Mouse (Mus musculus): ENCODE measurements around the gene Hps6. TPM values are rescaled to one million over a fixed set of nuclear protein-coding genes. Genes with fewer than 3 reads are reported as not detected.

Gene Hps6
- polyA plus RNA-seq, 1 experiment from 2014 or later, result 3.7 TPM

DNA sequence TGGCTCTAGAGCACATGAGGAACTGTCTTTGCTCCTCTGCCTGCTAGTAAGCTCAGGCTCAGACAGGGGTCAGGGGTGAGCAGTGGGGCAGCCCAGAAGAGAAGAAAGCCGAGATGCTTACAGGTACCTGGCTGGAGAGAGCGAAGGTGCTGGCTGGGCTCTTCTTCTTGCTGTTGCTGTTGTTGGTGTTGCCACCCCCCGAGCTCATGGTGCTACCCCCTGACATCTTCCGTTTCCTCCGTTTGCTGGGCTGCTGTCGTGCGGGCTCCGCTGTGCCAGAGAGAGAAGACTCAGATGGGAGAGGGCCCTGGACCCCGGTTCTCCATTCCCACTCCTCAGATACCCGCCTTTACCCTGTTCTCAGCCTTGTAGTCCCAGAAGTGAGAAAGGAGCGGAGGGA, 30.6 kb downstream of the Hps6 start:
- WGBS, result 97% methylated on average over 11 of the region's 11 CpGs
- Histone ChIP-seq H3K27ac (ENCODE audit: low read depth, low read length) (no peak overlapping the region), H3K27me3 (ENCODE audit: control insufficient read depth, insufficient read depth, low read length) (no peaks in the 10 kb centered on the region), H3K4me1 (replicated peaks; ENCODE audit: control insufficient read depth, insufficient read depth, low read length) (peaks cover 14% of the 10 kb centered on the region; the same call in 1 of the 2 replicates), H3K4me2 (ENCODE audit: low read depth, low read length, severe bottlenecking) (no peak overlapping the region), H3K9me3 (ENCODE audit: control insufficient read depth, low read length) (peaks cover 2% of the 10 kb centered on the region; the same call in 1 of the 2 replicates), H3K4me3 (ENCODE audit: low read depth, low read length) (no peak overlapping the region), H3K9ac (ENCODE audit: low read length) (no peak overlapping the region), H3K36me3 (ENCODE audit: control insufficient read depth, insufficient read depth, low read length) (peaks cover 39% of the 10 kb centered on the region)
- DNase-seq (ENCODE audit: low spot score) (no peak), ATAC-seq (replicated peaks; ENCODE audit: low FRiP score) (no peak)

DNA sequence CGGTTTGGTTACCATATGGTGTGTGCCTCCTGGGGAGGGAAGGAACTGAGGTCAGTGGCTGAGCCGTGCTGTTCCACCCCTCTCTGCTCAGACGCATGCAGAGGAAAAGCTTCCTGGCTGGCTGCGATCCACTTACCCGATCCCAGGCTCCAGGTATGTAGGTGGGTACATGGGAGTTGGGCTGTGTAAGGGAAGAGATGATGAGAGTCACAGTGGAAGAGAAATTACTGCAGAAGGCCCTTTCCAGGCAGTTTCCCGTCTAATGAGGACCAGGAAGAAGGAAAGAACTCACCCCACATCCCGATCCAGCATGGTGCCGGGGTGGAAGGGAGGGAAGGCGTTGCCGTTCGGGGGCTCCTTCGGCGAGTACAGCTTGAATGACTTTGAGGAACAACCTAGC, 32.7 kb downstream of the Hps6 start:
- peaks cover 24% of the 10 kb centered on the region for H3K4me1 ChIP-seq (replicated peaks; ENCODE audit: control insufficient read depth, insufficient read depth, low read length)
- H3K9me3 ChIP-seq (ENCODE audit: control insufficient read depth, low read length), result no peaks in the 10 kb centered on the region
- peak overlapping the region; percentile 95; the same call in 1 of the 2 replicates for H3K4me2 ChIP-seq (ENCODE audit: low read depth, low read length, severe bottlenecking)
- H3K9ac ChIP-seq (ENCODE audit: low read length), result no peak overlapping the region
- ATAC-seq (replicated peaks; ENCODE audit: low FRiP score) (no peak), DNase-seq (ENCODE audit: low spot score) (no peak)
- no peak overlapping the region for H3K27ac ChIP-seq (ENCODE audit: low read depth, low read length)
- H3K27me3 ChIP-seq (ENCODE audit: control insufficient read depth, insufficient read depth, low read length), result no peaks in the 10 kb centered on the region
- no peak overlapping the region for H3K4me3 ChIP-seq (ENCODE audit: low read depth, low read length)
- H3K36me3 ChIP-seq (ENCODE audit: control insufficient read depth, insufficient read depth, low read length), result peaks cover 39% of the 10 kb centered on the region
- WGBS, result 92% methylated on average over 13 of the region's 13 CpGs

GRCm38 (mm10) chr19:46036477-46037242, 33.4 kb downstream of the Hps6 start:
- Histone ChIP-seq H3K27me3 (ENCODE audit: control insufficient read depth, insufficient read depth, low read length) (no peaks in the 10 kb centered on the region), H3K9me3 (ENCODE audit: control insufficient read depth, low read length) (no peaks in the 10 kb centered on the region), H3K9ac (ENCODE audit: low read length) (peak overlapping the region; percentile 98), H3K4me2 (ENCODE audit: low read depth, low read length, severe bottlenecking) (peak overlapping the region; percentile 95), H3K36me3 (ENCODE audit: control insufficient read depth, insufficient read depth, low read length) (peaks cover 39% of the 10 kb centered on the region), H3K4me3 (ENCODE audit: low read depth, low read length) (peak overlapping the region; percentile 94), H3K27ac (ENCODE audit: low read depth, low read length) (peak overlapping the region; percentile 21; the same call in 1 of the 2 replicates), H3K4me1 (replicated peaks; ENCODE audit: control insufficient read depth, insufficient read depth, low read length) (peaks cover 30% of the 10 kb centered on the region)
- no peak for ATAC-seq (replicated peaks; ENCODE audit: low FRiP score)
- no peak for DNase-seq (ENCODE audit: low spot score)
- 67% methylated on average over 13 of the region's 13 CpGs for WGBS

DNA sequence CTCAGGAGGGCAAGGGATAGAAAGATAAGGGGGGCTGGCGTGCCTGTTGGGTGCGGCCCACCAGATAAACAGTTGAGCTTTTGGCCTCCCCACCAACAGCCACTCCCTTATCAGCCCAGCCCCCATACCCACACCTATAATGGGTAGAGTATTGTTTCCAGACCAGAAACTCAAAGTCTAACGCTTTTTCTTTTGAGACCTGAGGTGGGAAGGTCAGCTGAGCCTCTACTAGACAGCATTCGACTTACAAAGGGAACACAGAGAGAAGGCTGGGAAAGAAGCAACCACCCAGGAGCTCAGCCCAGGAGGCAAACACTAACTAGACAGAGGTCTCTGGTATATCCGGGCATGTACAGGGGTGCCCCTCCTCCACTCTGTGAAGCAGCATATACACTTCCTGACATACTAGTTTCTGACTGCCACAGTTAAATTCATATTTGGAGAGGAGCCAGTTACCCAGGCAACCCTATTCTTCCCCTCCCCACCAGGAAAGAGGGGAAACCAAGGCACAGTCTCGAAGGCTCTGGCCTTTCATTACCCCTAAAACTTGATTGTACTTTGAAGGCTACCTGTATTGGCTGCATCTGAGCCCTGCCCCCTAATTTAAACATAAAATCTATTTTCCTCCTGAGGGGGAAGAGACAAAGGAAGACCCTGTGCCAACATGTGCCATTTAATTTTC, 34.1 kb downstream of the Hps6 start:
- H3K4me1 ChIP-seq (replicated peaks; ENCODE audit: control insufficient read depth, insufficient read depth, low read length), result peaks cover 34% of the 10 kb centered on the region
- H3K9ac ChIP-seq (ENCODE audit: low read length), result peak overlapping the region; percentile 98
- 21% methylated on average over 6 of the region's 6 CpGs for WGBS
- no peaks in the 10 kb centered on the region for H3K9me3 ChIP-seq (ENCODE audit: control insufficient read depth, low read length)
- no peak for ATAC-seq (replicated peaks; ENCODE audit: low FRiP score)
- peak overlapping the region; percentile 94 for H3K4me3 ChIP-seq (ENCODE audit: low read depth, low read length)
- H3K4me2 ChIP-seq (ENCODE audit: low read depth, low read length, severe bottlenecking), result peak overlapping the region; percentile 95
- DNase-seq (ENCODE audit: low spot score), result no peak
- peaks cover 39% of the 10 kb centered on the region for H3K36me3 ChIP-seq (ENCODE audit: control insufficient read depth, insufficient read depth, low read length)
- no peaks in the 10 kb centered on the region for H3K27me3 ChIP-seq (ENCODE audit: control insufficient read depth, insufficient read depth, low read length)
- peak overlapping the region; percentile 42; the same call in 1 of the 2 replicates for H3K27ac ChIP-seq (ENCODE audit: low read depth, low read length)

DNA sequence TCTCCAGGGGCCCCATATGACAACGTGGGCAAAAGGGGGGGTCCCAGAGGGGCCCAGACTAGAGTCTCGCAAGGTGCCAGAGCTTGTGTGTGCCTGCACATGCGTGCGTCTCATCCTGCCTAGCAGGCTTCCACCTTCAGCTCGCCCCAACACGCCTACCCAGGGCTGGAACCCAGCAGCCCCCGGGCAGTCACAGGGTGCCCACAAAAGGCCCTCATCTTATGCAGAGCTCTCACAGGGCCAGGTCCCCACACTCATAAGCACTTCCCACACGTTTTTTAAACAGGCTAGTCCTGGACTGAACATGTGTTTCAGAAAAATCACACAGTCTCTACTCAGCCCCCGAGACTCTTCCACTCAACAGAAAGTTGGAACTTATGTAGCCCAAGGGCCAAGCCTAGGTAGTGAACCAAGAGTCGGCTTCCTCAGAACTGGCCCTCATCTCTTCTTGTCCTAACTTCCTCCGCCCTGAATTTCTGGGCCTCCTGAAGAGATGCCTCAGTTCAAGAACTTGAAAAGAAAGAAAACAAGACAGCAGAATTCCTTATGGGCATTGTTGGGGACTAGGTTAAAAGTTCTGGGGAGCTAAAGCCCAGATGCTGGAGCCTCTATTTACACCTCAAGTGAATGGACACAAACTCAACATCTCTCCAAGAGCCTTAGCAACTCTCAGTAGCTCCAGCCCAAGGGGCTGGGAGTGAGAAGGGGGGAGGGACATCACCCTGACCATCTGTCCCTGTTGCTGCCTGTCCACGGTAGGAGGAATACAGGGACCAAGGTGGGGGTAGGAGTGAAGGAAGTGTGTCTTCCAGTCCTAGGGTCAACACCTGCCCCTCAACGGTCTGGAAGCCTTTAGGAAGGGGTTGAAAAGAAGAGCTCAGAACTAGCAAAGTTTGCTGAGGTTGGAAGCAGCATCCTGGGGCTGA, 34.9 kb downstream of the Hps6 start:
- Histone ChIP-seq H3K4me3 (ENCODE audit: low read depth, low read length) (peak overlapping the region; percentile 94), H3K36me3 (ENCODE audit: control insufficient read depth, insufficient read depth, low read length) (peaks cover 35% of the 10 kb centered on the region), H3K4me1 (replicated peaks; ENCODE audit: control insufficient read depth, insufficient read depth, low read length) (peaks cover 41% of the 10 kb centered on the region), H3K4me2 (ENCODE audit: low read depth, low read length, severe bottlenecking) (peak overlapping the region; percentile 95), H3K9ac (ENCODE audit: low read length) (peak overlapping the region; percentile 98), H3K27me3 (ENCODE audit: control insufficient read depth, insufficient read depth, low read length) (no peaks in the 10 kb centered on the region), H3K27ac (ENCODE audit: low read depth, low read length) (peak overlapping the region; percentile 92), H3K9me3 (ENCODE audit: control insufficient read depth, low read length) (no peaks in the 10 kb centered on the region)
- DNase-seq (ENCODE audit: low spot score) (no peak), ATAC-seq (replicated peaks; ENCODE audit: low FRiP score) (no peak)
- WGBS, result 19% methylated on average over 13 of the region's 13 CpGs

- Histone ChIP-seq H3K9ac (ENCODE audit: low read length) (peak overlapping the region; percentile 98), H3K36me3 (ENCODE audit: control insufficient read depth, insufficient read depth, low read length) (peaks cover 29% of the 10 kb centered on the region), H3K27me3 (ENCODE audit: control insufficient read depth, insufficient read depth, low read length) (no peaks in the 10 kb centered on the region), H3K4me2 (ENCODE audit: low read depth, low read length, severe bottlenecking) (peak overlapping the region; percentile 95), H3K27ac (ENCODE audit: low read depth, low read length) (peak overlapping the region; percentile 92), H3K9me3 (ENCODE audit: control insufficient read depth, low read length) (no peaks in the 10 kb centered on the region), H3K4me1 (replicated peaks; ENCODE audit: control insufficient read depth, insufficient read depth, low read length) (peaks cover 44% of the 10 kb centered on the region), H3K4me3 (ENCODE audit: low read depth, low read length) (peak overlapping the region; percentile 94)
- peak; percentile 42 for ATAC-seq (replicated peaks; ENCODE audit: low FRiP score)
- DNase-seq (ENCODE audit: low spot score), result peak; percentile 71
- WGBS, result under 1% methylated on average over 13 of the region's 17 CpGs
These were observed 35.5 kb downstream of the Hps6 start for GRCm38 (mm10) chr19:46038851-46039260.

DNA sequence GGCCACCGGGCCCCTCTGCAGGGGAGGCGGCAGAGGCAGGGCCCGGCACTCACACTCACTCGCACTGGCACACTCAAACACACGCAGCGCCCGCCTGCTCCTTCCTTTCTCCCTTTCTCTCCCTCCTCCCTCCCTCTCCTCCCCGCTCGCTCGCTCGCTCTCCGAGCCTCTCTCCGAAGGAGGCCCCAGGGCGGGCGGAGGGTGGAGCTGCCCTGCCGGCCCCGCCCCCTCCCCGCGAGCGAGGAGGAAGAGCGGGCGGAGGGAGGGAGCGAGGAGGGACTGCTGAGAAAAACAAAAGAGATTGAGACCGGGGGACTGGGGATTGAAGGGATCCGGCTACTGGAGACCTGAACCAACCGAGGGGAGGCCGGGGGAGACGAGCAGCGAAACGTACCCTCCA, 36.2 kb downstream of the Hps6 start:
- DNase-seq (ENCODE audit: low spot score), result peak; percentile 97
- H3K27ac ChIP-seq (ENCODE audit: low read depth, low read length), result peak overlapping the region; percentile 92
- H3K4me3 ChIP-seq (ENCODE audit: low read depth, low read length), result peak overlapping the region; percentile 94
- H3K4me1 ChIP-seq (replicated peaks; ENCODE audit: control insufficient read depth, insufficient read depth, low read length), result peaks cover 44% of the 10 kb centered on the region
- H3K9me3 ChIP-seq (ENCODE audit: control insufficient read depth, low read length), result no peaks in the 10 kb centered on the region
- 3% methylated on average over 21 of the region's 30 CpGs for WGBS
- no peaks in the 10 kb centered on the region for H3K27me3 ChIP-seq (ENCODE audit: control insufficient read depth, insufficient read depth, low read length)
- peak; percentile 80 for ATAC-seq (replicated peaks; ENCODE audit: low FRiP score)
- peak overlapping the region; percentile 98 for H3K9ac ChIP-seq (ENCODE audit: low read length)
- peaks cover 23% of the 10 kb centered on the region for H3K36me3 ChIP-seq (ENCODE audit: control insufficient read depth, insufficient read depth, low read length)
- peak overlapping the region; percentile 95 for H3K4me2 ChIP-seq (ENCODE audit: low read depth, low read length, severe bottlenecking)

All from forebrain, embryonic 11.5 days (tissue).